Mouse (Mus musculus): ENCODE data around the gene E130114P18Rik. TPM values are rescaled to one million over a fixed set of nuclear protein-coding genes. Genes with fewer than 3 reads are reported as not detected.
A peak's percentile ranks its signal among the peaks of the same experiment; 100 is the strongest.

Gene E130114P18Rik
- polyA plus RNA-seq, 1 experiment from 2014 or later = 24.4 TPM

GRCm38 (mm10) chr4:97580906-97581305 is 197.0 kb downstream of the E130114P18Rik start:
- Histone ChIP-seq H3K9ac (replicated peaks) (no peak overlapping the region), H3K9me3 (no peaks in the 10 kb centered on the region), H3K36me3 (no peaks in the 10 kb centered on the region), H3K4me3 (replicated peaks) (no peak overlapping the region), H3K4me1 (replicated peaks) (peaks cover 45% of the 10 kb centered on the region), H3K27ac (no peak overlapping the region), H3K27me3 (peaks cover 6% of the 10 kb centered on the region; the same call in 1 of the 2 replicates), H3K4me2 (replicated peaks) (peak overlapping the region; percentile 15; the same call in 1 of the 2 replicates)
- no peak for ATAC-seq
- WGBS = 69% methylated on average over 7 of the region's 7 CpGs

- ATAC-seq = no peak
- Histone ChIP-seq H3K4me1 (replicated peaks) (peaks cover 39% of the 10 kb centered on the region), H3K9ac (replicated peaks) (no peak overlapping the region), H3K9me3 (no peaks in the 10 kb centered on the region), H3K27ac (no peak overlapping the region), H3K4me3 (replicated peaks) (no peak overlapping the region), H3K4me2 (replicated peaks) (no peak overlapping the region), H3K36me3 (no peaks in the 10 kb centered on the region), H3K27me3 (peaks cover 6% of the 10 kb centered on the region; the same call in 1 of the 2 replicates)
- 82% methylated on average over 9 of the region's 9 CpGs for WGBS
Measured at GRCm38 (mm10) chr4:97578571-97579165, 199.2 kb downstream of the E130114P18Rik start.

GRCm38 (mm10) chr4:97577431-97577830 is 200.4 kb downstream of the E130114P18Rik start:
- Histone ChIP-seq H3K27ac (no peak overlapping the region), H3K9me3 (no peaks in the 10 kb centered on the region), H3K4me2 (replicated peaks) (no peak overlapping the region), H3K4me3 (replicated peaks) (no peak overlapping the region), H3K36me3 (no peaks in the 10 kb centered on the region), H3K27me3 (peaks cover 2% of the 10 kb centered on the region; the same call in 1 of the 2 replicates), H3K9ac (replicated peaks) (no peak overlapping the region), H3K4me1 (replicated peaks) (peaks cover 27% of the 10 kb centered on the region)
- WGBS = 83% methylated on average over 5 of the region's 5 CpGs
- no peak for ATAC-seq

GRCm38 (mm10) chr4:97575447-97575846 is 202.4 kb downstream of the E130114P18Rik start:
- H3K4me2 ChIP-seq (replicated peaks) = no peak overlapping the region
- 0 out of 2 replicates have a peak, but pooled peaks have one; percentile 30 for ATAC-seq
- H3K27ac ChIP-seq = no peak overlapping the region
- H3K9ac ChIP-seq (replicated peaks) = no peak overlapping the region
- no peaks in the 10 kb centered on the region for H3K27me3 ChIP-seq
- 48% methylated on average over 5 of the region's 5 CpGs for WGBS
- no peaks in the 10 kb centered on the region for H3K36me3 ChIP-seq
- H3K4me3 ChIP-seq (replicated peaks) = no peak overlapping the region
- 0 out of 2 replicates have a peak, but pooled peaks cover 18% of the 10 kb centered on the region for H3K4me1 ChIP-seq (replicated peaks)
- no peaks in the 10 kb centered on the region for H3K9me3 ChIP-seq

- Histone ChIP-seq H3K4me3 (replicated peaks) (no peak overlapping the region), H3K4me2 (replicated peaks) (no peak overlapping the region), H3K9me3 (no peaks in the 10 kb centered on the region), H3K4me1 (replicated peaks) (no peaks in the 10 kb centered on the region), H3K27ac (no peak overlapping the region), H3K36me3 (no peaks in the 10 kb centered on the region), H3K9ac (replicated peaks) (no peak overlapping the region), H3K27me3 (no peaks in the 10 kb centered on the region)
- WGBS = 76% methylated on average over 3 of the region's 3 CpGs
- ATAC-seq = no peak
Measured at GRCm38 (mm10) chr4:97569320-97569719, 208.6 kb downstream of the E130114P18Rik start.

- Histone ChIP-seq H3K9ac (replicated peaks) (no peak overlapping the region), H3K4me1 (replicated peaks) (no peaks in the 10 kb centered on the region), H3K36me3 (no peaks in the 10 kb centered on the region), H3K9me3 (no peaks in the 10 kb centered on the region), H3K27me3 (no peaks in the 10 kb centered on the region), H3K27ac (no peak overlapping the region), H3K4me2 (replicated peaks) (no peak overlapping the region), H3K4me3 (replicated peaks) (no peak overlapping the region)
- no peak for ATAC-seq
- 38% methylated on average over 4 of the region's 4 CpGs for WGBS
Measured at GRCm38 (mm10) chr4:97564656-97565055, 213.2 kb downstream of the E130114P18Rik start.

- no peaks in the 10 kb centered on the region for H3K4me1 ChIP-seq (replicated peaks)
- 77% methylated on average over 6 of the region's 6 CpGs for whole genome bisulfite sequencing
- no peaks in the 10 kb centered on the region for H3K27me3 ChIP-seq
- no peak for ATAC-seq
- H3K36me3 ChIP-seq = no peaks in the 10 kb centered on the region
- no peaks in the 10 kb centered on the region for H3K9me3 ChIP-seq
- no peak overlapping the region for H3K27ac ChIP-seq
- H3K4me3 ChIP-seq (replicated peaks) = no peak overlapping the region
- H3K4me2 ChIP-seq (replicated peaks) = no peak overlapping the region
- H3K9ac ChIP-seq (replicated peaks) = no peak overlapping the region
Measured at GRCm38 (mm10) chr4:97564199-97564598, 213.7 kb downstream of the E130114P18Rik start.

GRCm38 (mm10) chr4:97557585-97557984 is 220.3 kb downstream of the E130114P18Rik start:
- Histone ChIP-seq H3K4me3 (replicated peaks) (no peak overlapping the region), H3K9me3 (no peaks in the 10 kb centered on the region), H3K36me3 (no peaks in the 10 kb centered on the region), H3K27ac (no peak overlapping the region), H3K4me1 (replicated peaks) (no peaks in the 10 kb centered on the region), H3K9ac (replicated peaks) (no peak overlapping the region), H3K27me3 (no peaks in the 10 kb centered on the region), H3K4me2 (replicated peaks) (no peak overlapping the region)
- no peak for ATAC-seq
- WGBS = 53% methylated on average over 2 of the region's 2 CpGs

GRCm38 (mm10) chr4:97544016-97544415 is 233.9 kb downstream of the E130114P18Rik start:
- H3K27ac ChIP-seq = no peak overlapping the region
- no peak overlapping the region for H3K4me3 ChIP-seq (replicated peaks)
- 51% methylated on average over 5 of the region's 5 CpGs for WGBS
- H3K36me3 ChIP-seq = no peaks in the 10 kb centered on the region
- H3K4me2 ChIP-seq (replicated peaks) = no peak overlapping the region
- H3K27me3 ChIP-seq = no peaks in the 10 kb centered on the region
- no peak for ATAC-seq
- H3K4me1 ChIP-seq (replicated peaks) = no peaks in the 10 kb centered on the region
- H3K9ac ChIP-seq (replicated peaks) = no peak overlapping the region
- no peaks in the 10 kb centered on the region for H3K9me3 ChIP-seq

- Histone ChIP-seq H3K9ac (replicated peaks) (no peak overlapping the region), H3K4me2 (replicated peaks) (no peak overlapping the region), H3K9me3 (no peaks in the 10 kb centered on the region), H3K27me3 (no peaks in the 10 kb centered on the region), H3K36me3 (no peaks in the 10 kb centered on the region), H3K4me1 (replicated peaks) (no peaks in the 10 kb centered on the region), H3K27ac (no peak overlapping the region), H3K4me3 (replicated peaks) (no peak overlapping the region)
- WGBS = 67% methylated on average over 2 of the region's 2 CpGs
- no peak for ATAC-seq
Measured at GRCm38 (mm10) chr4:97532072-97532471, 245.8 kb downstream of the E130114P18Rik start.

- Histone ChIP-seq H3K4me1 (replicated peaks) (no peaks in the 10 kb centered on the region), H3K27ac (no peak overlapping the region), H3K9me3 (no peaks in the 10 kb centered on the region), H3K27me3 (no peaks in the 10 kb centered on the region), H3K9ac (replicated peaks) (no peak overlapping the region), H3K4me3 (replicated peaks) (no peak overlapping the region), H3K36me3 (no peaks in the 10 kb centered on the region), H3K4me2 (replicated peaks) (no peak overlapping the region)
- WGBS = 83% methylated on average over 2 of the region's 2 CpGs
- no peak for ATAC-seq
Measured at GRCm38 (mm10) chr4:97528517-97528916, 249.4 kb downstream of the E130114P18Rik start.

Data from midbrain, embryonic 13.5 days (tissue).